Mouse (Mus musculus) hindbrain, embryonic 14.5 days (tissue): ENCODE measurements around the gene Prrt3. TPM values are rescaled to one million over a fixed set of nuclear protein-coding genes. Genes with fewer than 3 reads are reported as not detected.

ENCODE experiments used
- microRNA-seq: library from miRNA; unstranded; fragments of <30 nt; microRNA quantifications from one replicate; pipeline ENCODE4, GENCODE M21; 2016
- polyA plus RNA-seq: library from polyadenylated mRNA; unstranded; fragments of >200 nt; fragmentation: Nextera tagmentation; extraction: Ambion mirVana; gene quantifications from 2 replicates; pipeline ENCODE4 v1.2.1, GENCODE M21; 2014

Prrt3 gene
- polyA plus RNA-seq, 1 experiment from 2014 or later: 10.5 TPM

Small RNA genes lying within 50 kb of the gene (microRNA-seq; reads per million reads assigned to microRNA genes)
- not detected for gene Gm23365

Other genes with a start within 250 kb of the Prrt3 start
- 2.4 and 5.0 TPM in 2 replicates for gene Cpne9, start 219.6 kb downstream of the Prrt3 start, polyA plus RNA-seq
- gene Brpf1, start 194.8 kb downstream of the Prrt3 start, polyA plus RNA-seq: 17.5 and 18.1 TPM in 2 replicates
- 8.4 and 9.0 TPM in 2 replicates for gene Ogg1, start 175.0 kb downstream of the Prrt3 start, polyA plus RNA-seq
- 111 and 123 TPM in 2 replicates for gene Camk1, start 157.9 kb downstream of the Prrt3 start, polyA plus RNA-seq
- 62.6 and 67.0 TPM in 2 replicates for gene Tada3, start 124.0 kb downstream of the Prrt3 start, polyA plus RNA-seq
- 231 and 235 TPM in 2 replicates for gene Arpc4, start 123.8 kb downstream of the Prrt3 start, polyA plus RNA-seq
- gene Ttll3, start 112.7 kb downstream of the Prrt3 start, polyA plus RNA-seq: 7.0 and 8.1 TPM in 2 replicates
- gene Rpusd3, start 82.6 kb downstream of the Prrt3 start, polyA plus RNA-seq: 15.0 and 19.0 TPM in 2 replicates
- not detected in 2 replicates for gene Cidec, start 66.2 kb downstream of the Prrt3 start, polyA plus RNA-seq
- 87.9 and 88.5 TPM in 2 replicates for gene Jagn1, start 59.4 kb downstream of the Prrt3 start, polyA plus RNA-seq
- 0.27 and 0.31 TPM in 2 replicates for gene Il17re, start 43.4 kb downstream of the Prrt3 start, polyA plus RNA-seq
- gene Il17rc, start 30.5 kb downstream of the Prrt3 start, polyA plus RNA-seq: 2.4 and 3.0 TPM in 2 replicates
- gene Creld1, start 18.6 kb downstream of the Prrt3 start, polyA plus RNA-seq: 61.5 and 69.9 TPM in 2 replicates
- gene Emc3, start 29.7 kb upstream of the Prrt3 start, polyA plus RNA-seq: 107 and 119 TPM in 2 replicates
- gene Fancd2, start 29.8 kb upstream of the Prrt3 start, polyA plus RNA-seq: 2.1 and 2.5 TPM in 2 replicates
- not detected in 2 replicates for gene Fancd2os, start 98.8 kb upstream of the Prrt3 start, polyA plus RNA-seq
- 261 and 267 TPM in 2 replicates for gene Brk1, start 102.8 kb upstream of the Prrt3 start, polyA plus RNA-seq
- gene Vhl, start 122.0 kb upstream of the Prrt3 start, polyA plus RNA-seq: 86.5 and 96.9 TPM in 2 replicates
- 0.95 and 1.4 TPM in 2 replicates for gene Irak2, start 136.5 kb upstream of the Prrt3 start, polyA plus RNA-seq
- 2.2 and 2.4 TPM in 2 replicates for gene Tatdn2, start 195.1 kb upstream of the Prrt3 start, polyA plus RNA-seq
- gene Ghrl, start 217.9 kb upstream of the Prrt3 start, polyA plus RNA-seq: 1.1 and 1.2 TPM in 2 replicates
- gene Sec13, start 238.8 kb upstream of the Prrt3 start, polyA plus RNA-seq: 196 TPM in 2 replicates